Mouse (Mus musculus) testis, postnatal 10 days (tissue): Measurements from ENCODE around the gene Ndc1.

Experiments used
- DNase-seq: peaks from one replicate; pipeline ENCODE4 v3.0.0; 2021; ENCODE audit warnings: low spot score

The Ndc1 gene

GRCm38 (mm10) chr4:107442891-107443483 is 75.4 kb downstream of the Ndc1 start:
- DNase-seq = no peak

DNA sequence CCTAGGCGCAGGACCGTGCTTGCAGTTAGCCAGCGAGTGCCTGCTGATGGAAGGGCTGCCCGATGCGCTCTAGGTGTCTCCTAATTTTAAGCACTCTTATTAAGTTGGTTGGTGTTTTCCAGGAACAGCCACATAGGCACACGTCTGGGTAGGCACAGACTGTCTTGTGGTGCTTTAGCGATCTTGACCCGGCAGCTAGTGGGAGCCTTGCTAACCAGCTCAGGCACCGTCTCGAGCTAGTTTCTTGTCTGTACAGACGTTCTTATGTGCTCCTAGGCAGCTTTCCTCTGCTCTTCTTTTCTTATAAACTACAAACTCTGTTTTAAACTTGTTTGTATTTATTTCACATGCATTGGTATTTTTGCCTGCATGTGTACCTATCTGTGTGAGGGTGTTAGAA is 76.0 kb downstream of the Ndc1 start:
- no peak for DNase-seq

- peak; percentile 67 for DNase-seq
These were observed 80.9 kb downstream of the Ndc1 start for GRCm38 (mm10) chr4:107448481-107448880.

DNA sequence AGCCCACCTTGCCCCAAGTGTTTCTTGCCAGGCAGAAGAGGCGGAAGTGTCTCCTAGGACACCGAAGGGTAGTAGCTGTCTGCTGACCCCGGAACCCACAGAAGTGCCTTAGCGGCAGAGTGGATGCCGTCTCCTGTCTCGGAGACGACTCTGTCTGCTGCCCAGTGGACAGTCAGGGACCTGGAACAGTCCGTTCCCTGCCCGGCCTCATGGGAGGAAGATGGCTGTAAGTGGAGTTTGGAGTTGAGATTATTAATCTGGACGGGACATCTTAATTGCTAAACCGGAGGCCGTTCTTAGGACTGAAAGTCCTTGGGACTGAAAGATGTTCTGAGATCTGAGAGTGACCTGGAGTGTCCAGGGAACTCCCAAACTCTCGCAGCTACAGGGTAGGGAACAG is 81.9 kb downstream of the Ndc1 start:
- no peak for DNase-seq

DNA sequence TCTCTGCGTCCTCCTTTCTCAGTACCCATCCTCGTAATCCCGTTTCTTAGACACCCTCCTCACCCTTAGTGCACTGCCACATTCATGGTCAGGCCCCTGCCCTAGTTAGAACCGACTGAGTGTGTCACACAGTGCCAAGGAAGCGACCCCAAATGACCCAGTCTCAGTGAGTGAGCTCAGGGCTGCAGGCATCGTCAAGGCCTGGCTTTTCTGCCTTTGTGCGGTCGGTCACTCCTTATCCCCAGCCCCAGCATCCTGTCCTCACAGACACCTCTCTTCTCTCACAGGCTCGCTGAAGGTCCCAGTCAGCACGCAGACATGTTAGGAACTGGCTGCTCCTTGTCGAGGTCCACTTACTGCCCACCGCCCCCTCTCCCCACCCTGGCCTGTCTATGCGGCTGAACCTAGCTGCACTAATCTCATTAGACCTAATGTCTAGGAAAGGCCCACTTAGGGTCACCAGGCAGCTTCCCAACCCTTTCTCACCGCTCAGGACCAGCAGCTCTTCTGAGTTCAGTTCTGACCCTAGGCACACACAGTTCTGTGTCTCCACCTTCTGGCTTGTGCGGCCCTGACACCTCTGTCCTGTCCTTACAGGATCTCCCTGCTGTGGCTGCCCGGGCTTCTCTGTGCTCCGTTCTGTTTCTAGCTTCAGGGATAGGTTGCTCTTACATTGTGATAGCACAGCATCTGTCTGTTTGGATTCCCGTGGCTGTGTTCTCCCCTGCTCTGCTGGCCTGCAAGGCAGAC is 84.9 kb downstream of the Ndc1 start:
- no peak for DNase-seq

- DNase-seq = peak; percentile 95
These were observed 85.8 kb downstream of the Ndc1 start for GRCm38 (mm10) chr4:107453141-107453984.

GRCm38 (mm10) chr4:107457602-107458001 is 90.0 kb downstream of the Ndc1 start:
- no peak for DNase-seq

DNA sequence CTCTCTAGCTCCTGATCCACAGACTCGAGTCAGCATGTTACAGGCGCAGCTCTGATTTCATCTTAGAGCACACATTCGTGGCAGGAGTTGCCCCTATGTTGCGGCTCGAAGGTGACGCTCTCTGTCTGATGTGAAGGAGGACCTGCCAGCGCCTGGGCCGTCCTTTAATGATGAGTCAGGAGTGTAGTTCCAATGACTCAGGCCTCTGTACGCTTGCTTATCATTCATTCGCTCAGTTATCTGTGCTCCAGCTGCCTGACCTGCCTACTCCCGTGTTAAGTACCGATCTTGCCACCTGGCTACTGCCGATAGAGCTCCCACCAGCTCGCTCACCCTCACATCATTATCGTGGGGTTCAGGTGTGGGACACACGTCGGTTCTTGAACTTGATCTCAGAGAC is 91.3 kb downstream of the Ndc1 start:
- DNase-seq = no peak

DNA sequence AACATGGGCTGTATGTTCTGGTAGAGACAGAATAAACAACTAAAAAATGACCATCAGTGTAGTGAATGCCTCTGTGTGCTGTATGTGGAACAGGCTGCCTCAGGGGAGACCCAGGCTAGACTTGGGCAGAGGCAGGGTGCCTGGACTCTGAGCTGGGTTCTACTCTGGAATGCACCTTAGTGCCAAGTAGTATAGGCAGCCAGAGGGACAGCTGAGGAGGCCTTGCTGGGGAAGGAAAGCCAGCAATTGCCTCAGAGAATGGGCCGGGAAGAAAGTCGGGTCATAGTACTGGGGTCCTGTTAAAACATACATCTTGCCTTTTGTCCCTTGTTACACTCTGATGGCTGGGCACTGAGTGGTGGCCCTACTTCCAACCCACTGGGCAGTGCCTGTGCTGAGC is 91.9 kb downstream of the Ndc1 start:
- DNase-seq = no peak

DNA sequence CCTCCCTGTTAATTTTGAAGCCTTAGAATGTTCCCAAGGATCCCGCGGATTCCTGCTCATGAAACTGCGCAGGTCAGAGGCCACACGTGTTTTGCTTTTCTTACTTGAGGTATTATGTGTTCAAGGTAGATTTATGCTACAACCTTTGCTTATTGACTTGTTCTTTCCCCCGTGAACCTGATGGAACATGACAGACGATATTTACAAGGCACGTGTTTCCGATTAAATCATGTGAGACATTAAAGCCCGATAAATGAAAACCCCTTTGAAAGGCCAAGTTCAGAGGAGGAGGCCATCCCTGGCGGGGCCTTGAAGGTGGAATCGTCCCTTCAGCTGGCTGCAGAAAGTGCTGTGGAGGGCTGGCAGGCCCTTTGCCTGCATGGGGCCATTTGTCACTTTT is 92.9 kb downstream of the Ndc1 start:
- DNase-seq = no peak
